Mouse (Mus musculus) retina, postnatal 7 days (tissue): ENCODE measurements around the gene Antxr2.

Experiments
- DNase-seq: peaks from one replicate; pipeline ENCODE4 v3.0.0-alpha.2; 2012; ENCODE audit warnings: low read depth, low spot score

The Antxr2 gene

GRCm38 (mm10) chr5:97837333-97837732 lies 193.5 kb downstream of the Antxr2 start:
- no peak for DNase-seq

GRCm38 (mm10) chr5:97835418-97835817 lies 195.4 kb downstream of the Antxr2 start:
- DNase-seq: no peak

GRCm38 (mm10) chr5:97834770-97835169 lies 196.1 kb downstream of the Antxr2 start:
- DNase-seq: no peak
